Mouse (Mus musculus) limb, embryonic 12.5 days (tissue): ENCODE measurements at regions not wholly inside any gene's neighbourhood (a gene's known extent, or its start where the extent isn't known, plus 50 kb on each side); places are given as distances from the start of the nearest gene placed in this dataset.
A peak's percentile ranks its signal among the peaks of the same experiment; 100 is the strongest.
"Not testable (repeated sequence)": the region's sequence is repeated elsewhere in the genome, so short reads cannot be mapped to it uniquely, and the experiment has no call there.

Experiments used
- ATAC-seq: fragments of 200-750 bp; cut with Nextera tagmentation; 2 replicates; pipeline ENCODE4 v1.8.0; 2017; ENCODE audit warnings: low read depth, moderate TSS enrichment; ENCODE audit not compliant: insufficient number of reproducible peaks, insufficient read depth, low FRiP score, low TSS enrichment
- H3K27ac ChIP-seq: fragments of 300-500 bp; sonication (generic); 2 replicates; pipeline ENCODE4 v1.5.1; 2016; ENCODE audit warnings: mild to moderate bottlenecking, moderate library complexity
- H3K27me3 ChIP-seq: fragments of 300-500 bp; sonication (generic); 2 replicates; pipeline ENCODE4 v1.6.1; 2016; ENCODE audit warnings: mild to moderate bottlenecking, moderate library complexity
- H3K36me3 ChIP-seq: fragments of 300-500 bp; sonication (generic); 2 replicates; pipeline ENCODE4 v1.6.1; 2016; ENCODE audit warnings: mild to moderate bottlenecking, moderate library complexity
- H3K4me1 ChIP-seq: fragments of 300-500 bp; sonication (generic); replicated peaks from 2 replicates; pipeline ENCODE4 v1.6.1; 2016
- H3K4me2 ChIP-seq: fragments of 300-500 bp; sonication (generic); 2 replicates; pipeline ENCODE4 v1.6.1; 2016; ENCODE audit warnings: mild to moderate bottlenecking, moderate library complexity
- H3K4me3 ChIP-seq: fragments of 300-500 bp; sonication (generic); replicated peaks from 2 replicates; pipeline ENCODE4 v1.5.1; 2016; ENCODE audit warnings: mild to moderate bottlenecking
- H3K9ac ChIP-seq: fragments of 300-500 bp; sonication (generic); replicated peaks from 2 replicates; pipeline ENCODE4 v1.6.1; 2016; ENCODE audit warnings: mild to moderate bottlenecking, moderate library complexity
- H3K9me3 ChIP-seq: fragments of 300-500 bp; sonication (generic); 2 replicates; pipeline ENCODE4 v1.6.1; 2016; ENCODE audit warnings: mild to moderate bottlenecking, moderate library complexity
- WGBS: fragments of 180-500 bp; shearing (Covaris S2); methylation state at CpG from one replicate; pipeline ENCODE4 v1.1.7; 2016; 5-methylcytosine and 5-hydroxymethylcytosine counted together

DNA sequence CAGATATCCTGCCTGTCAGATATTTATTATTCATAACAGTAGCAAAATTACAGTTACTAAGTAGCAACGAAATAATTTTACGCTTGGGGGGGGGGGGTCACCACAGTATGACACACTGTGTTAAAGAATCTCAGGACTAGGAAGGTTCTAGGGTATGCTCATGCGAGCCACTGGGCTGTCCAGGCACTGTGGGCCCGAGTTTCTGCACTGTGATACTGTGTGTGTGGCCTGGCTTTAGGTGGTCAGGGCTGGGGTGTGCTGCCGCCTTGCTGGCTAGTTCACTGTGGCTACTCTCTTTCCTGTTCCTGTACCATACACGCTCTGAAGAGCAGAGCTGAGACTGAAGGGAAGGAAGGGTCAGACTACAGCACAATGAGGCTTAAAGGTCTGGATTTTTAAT is 116.3 kb downstream of the Pmp22 start:
- Histone ChIP-seq H3K27ac (no peak overlapping the region), H3K9ac (no peak overlapping the region), H3K9me3 (no peaks in the 10 kb centered on the region), H3K4me1 (peaks cover 23% of the 10 kb centered on the region), H3K27me3 (0 out of 2 replicates have a peak, but pooled peaks cover 5% of the 10 kb centered on the region), H3K4me3 (no peak overlapping the region), H3K36me3 (no peaks in the 10 kb centered on the region), H3K4me2 (no peak overlapping the region)
- peak; percentile 42; the same call in 1 of the 2 replicates for ATAC-seq
- WGBS = 66% methylated on average over 6 of the region's 6 CpGs

DNA sequence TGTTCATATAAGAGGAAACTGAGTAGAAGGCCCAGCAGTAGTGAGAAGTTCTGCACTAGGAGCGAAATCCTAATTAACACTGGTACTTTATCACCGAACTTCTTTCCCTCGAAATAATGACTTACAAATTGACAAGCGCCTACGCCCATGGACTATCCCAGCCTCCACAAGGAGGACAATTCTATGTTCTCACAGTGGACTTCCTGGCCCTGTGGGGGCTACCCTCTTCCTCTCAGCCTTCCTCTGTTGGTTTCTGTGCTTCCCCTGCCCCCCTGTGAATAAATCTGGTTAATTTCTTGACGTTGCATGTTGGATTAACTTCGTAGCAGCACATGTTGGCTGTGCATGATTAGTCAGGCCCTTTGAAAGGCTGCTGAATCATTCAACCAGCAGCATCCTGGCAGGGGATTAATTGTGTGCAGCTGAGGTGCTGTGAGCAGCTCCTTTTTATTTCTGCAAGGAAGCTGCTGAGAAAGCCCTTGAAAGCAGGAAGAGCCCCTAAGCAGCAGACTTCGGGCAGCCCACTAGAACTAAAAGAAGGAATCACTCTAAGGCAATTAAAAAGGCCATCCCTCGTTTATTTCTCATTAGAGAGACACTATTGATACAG is 117.4 kb downstream of the Pmp22 start:
- no peak overlapping the region for H3K4me3 ChIP-seq
- no peak for ATAC-seq
- H3K9ac ChIP-seq = no peak overlapping the region

DNA sequence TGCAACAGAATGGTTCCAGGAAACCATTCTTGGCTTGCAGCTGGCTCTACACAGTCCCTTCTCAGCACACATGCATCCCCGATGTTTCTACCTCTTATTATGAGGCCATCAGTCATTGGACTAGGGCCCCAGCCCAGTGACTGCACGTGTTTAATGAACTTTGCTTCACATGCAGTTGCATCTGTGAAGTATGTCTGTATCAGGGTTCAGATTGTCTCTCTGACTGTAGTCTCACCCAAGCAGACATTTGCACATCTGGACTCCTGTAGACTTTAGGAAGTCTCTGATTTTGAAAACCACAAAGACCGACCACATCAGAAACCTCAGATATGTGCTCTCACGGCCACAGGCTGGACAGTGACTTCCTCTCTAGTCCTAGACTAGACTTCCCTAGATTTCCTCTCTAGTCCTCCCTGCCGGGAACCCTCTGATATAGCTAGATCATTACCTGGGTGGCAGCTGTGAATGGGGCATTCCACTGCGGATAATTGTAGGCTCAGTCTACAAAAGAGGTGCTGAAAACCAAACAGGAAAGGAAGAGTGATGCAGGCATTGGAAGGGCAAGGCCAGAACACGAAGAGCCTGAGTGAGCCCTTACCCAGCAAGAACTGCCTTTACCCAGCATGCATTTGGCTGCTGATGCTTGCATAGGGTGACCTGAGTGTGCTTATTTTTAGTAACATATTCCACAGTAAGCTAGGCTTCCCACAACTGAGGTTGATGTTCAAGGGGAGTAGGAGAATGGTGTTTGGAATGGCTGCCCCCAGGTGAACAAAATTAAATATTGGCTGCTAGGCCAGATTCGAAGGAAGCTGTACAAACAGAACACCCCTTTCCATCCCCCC is 123.5 kb downstream of the Pmp22 start:
- Histone ChIP-seq H3K4me2 (no peak overlapping the region), H3K27me3 (peaks cover 2% of the 10 kb centered on the region; the same call in 1 of the 2 replicates), H3K9me3 (no peaks in the 10 kb centered on the region), H3K27ac (peak overlapping the region; percentile 82), H3K9ac (no peak overlapping the region), H3K4me1 (peaks cover 41% of the 10 kb centered on the region), H3K36me3 (no peaks in the 10 kb centered on the region), H3K4me3 (no peak overlapping the region)
- 42% methylated on average over 8 of the region's 8 CpGs for WGBS
- no peak for ATAC-seq

More for the DNA sequence above, 117.4 kb downstream of the Pmp22 start:
- Histone ChIP-seq H3K9me3 (no peaks in the 10 kb centered on the region), H3K4me1 (peaks cover 30% of the 10 kb centered on the region), H3K36me3 (no peaks in the 10 kb centered on the region), H3K27me3 (0 out of 2 replicates have a peak, but pooled peaks cover 5% of the 10 kb centered on the region), H3K4me2 (no peak overlapping the region), H3K27ac (no peak overlapping the region)
- 31% methylated on average over 9 of the region's 9 CpGs for WGBS

DNA sequence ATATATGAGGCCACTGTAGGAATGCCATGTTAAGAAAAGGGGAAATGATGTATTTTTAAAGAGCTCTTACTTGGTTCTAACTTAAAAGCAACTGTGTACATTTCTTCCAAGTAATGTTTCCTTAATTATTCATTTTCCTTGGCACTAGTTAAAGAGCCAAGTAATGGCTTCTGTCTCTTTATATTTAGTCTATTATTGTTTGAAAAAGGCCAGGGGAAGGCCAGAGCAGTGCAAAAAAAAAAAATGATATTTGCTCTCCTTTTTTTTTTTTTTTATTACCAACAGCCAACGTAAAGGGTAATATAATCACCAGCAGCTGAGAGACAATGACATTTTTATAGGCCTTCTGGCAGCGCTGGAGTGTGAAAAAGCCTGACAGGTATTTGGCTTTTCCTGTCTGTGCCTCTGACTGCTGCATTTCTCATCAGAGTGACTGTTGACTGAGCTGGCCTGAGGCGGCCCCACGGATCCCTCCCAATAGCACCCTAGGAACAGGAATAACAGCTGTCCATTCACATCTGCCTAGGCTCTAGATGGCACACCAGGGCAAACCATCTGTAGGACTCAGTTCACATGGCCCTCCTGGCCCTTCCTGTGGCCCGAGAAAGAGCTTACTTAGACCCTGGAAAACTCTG is 124.3 kb downstream of the Pmp22 start:
- no peak overlapping the region for H3K4me3 ChIP-seq
- ATAC-seq = no peak; the same call in 1 of the 2 replicates
- peaks cover 41% of the 10 kb centered on the region for H3K4me1 ChIP-seq
- 2% methylated on average over 5 of the region's 5 CpGs for WGBS
- H3K9ac ChIP-seq = no peak overlapping the region
- H3K4me2 ChIP-seq = no peak overlapping the region
- H3K27ac ChIP-seq = peak overlapping the region; percentile 82
- peaks cover 2% of the 10 kb centered on the region; the same call in 1 of the 2 replicates for H3K27me3 ChIP-seq
- no peaks in the 10 kb centered on the region for H3K36me3 ChIP-seq
- no peaks in the 10 kb centered on the region for H3K9me3 ChIP-seq

DNA sequence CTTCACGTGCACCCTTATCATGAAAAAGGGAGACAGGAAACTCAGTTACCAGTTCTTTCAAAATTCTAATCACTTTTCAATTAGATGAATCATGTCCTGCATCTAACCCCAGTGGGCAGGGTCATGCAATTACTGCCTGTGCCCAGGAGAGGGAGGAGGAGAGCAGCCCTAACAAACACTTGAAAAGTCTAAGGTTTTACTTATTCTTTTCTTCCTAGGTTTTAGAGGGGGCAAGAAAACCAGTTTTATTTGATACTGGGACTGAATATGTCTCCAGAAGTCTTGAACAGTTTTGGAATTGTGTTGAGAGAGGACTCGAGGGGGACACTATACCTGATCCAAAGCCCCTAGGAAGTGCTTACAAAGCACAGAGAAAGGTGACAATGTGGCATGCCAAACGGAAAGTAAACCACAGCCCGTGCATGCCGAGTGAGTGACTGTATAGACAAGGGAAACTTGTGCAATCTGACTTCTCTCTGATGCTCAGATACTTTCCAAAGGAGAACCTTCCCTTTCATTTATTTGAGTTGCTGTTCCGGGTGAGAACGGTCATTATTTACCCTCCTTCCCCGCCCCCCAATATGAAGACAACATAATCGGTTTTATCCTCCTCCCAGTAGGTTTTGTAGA is 135.8 kb downstream of the Pmp22 start:
- H3K4me1 ChIP-seq = 0 out of 2 replicates have a peak, but pooled peaks cover 3% of the 10 kb centered on the region
- no peak overlapping the region for H3K9ac ChIP-seq
- no peaks in the 10 kb centered on the region for H3K36me3 ChIP-seq
- peaks cover 7% of the 10 kb centered on the region; the same call in 1 of the 2 replicates for H3K27me3 ChIP-seq
- no peak overlapping the region for H3K27ac ChIP-seq
- H3K9me3 ChIP-seq = no peaks in the 10 kb centered on the region
- 55% methylated on average over 9 of the region's 9 CpGs for WGBS
- 0 out of 2 replicates have a peak overlapping the region, but pooled peaks have one; percentile 20 for H3K4me2 ChIP-seq
- H3K4me3 ChIP-seq = no peak overlapping the region
- no peak for ATAC-seq

DNA sequence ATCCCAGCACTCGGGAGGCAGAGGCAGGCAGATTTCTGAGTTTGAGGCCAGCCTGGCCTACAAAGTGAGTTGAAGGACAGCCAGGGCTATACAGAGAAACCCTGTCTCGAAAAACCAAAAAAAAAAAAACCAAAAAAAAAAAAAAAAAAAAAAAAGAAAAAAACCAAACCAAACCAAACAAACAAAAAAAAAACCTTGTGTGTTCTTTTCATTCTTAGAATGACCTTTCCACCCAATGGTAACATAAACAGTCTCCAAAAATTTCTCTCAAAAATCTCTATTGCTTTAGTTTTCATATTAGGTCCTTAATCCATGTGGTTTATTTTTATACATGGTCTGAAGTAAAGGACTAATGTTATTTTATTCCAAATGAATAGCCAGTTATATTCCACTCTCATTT is 137.5 kb downstream of the Pmp22 start:
- not testable (repeated sequence) for H3K9ac ChIP-seq, H3K4me2 ChIP-seq, H3K4me1 ChIP-seq, H3K9me3 ChIP-seq, H3K4me3 ChIP-seq, H3K36me3 ChIP-seq, H3K27ac ChIP-seq, ATAC-seq, H3K27me3 ChIP-seq
- 70% methylated on average over 2 of the region's 2 CpGs for WGBS

DNA sequence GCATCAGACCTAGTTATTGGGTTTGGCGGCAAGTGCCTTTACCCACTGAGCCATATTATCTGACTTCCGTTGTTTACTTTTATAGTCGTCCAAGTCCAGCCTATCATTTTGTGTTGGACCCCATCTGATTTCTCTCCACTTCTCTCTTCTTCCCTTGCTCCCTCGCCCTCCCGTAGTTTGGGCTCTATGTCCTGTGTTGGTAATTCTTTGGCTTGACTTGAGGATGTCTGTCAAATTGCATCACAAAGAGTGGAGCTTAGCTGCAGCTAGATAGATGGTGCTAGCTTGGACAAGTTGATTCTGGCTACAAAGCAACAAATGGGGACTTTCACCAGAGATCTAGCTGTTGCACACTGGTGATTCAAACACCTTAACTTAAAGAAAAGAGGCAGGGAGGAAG is 147.9 kb downstream of the Pmp22 start:
- Histone ChIP-seq H3K4me1 (peaks cover 2% of the 10 kb centered on the region; the same call in 1 of the 2 replicates), H3K36me3 (no peaks in the 10 kb centered on the region), H3K27me3 (no peaks in the 10 kb centered on the region), H3K4me3 (no peak overlapping the region), H3K9me3 (peaks cover 4% of the 10 kb centered on the region; the same call in 1 of the 2 replicates), H3K4me2 (no peak overlapping the region), H3K27ac (no peak overlapping the region), H3K9ac (no peak overlapping the region)
- ATAC-seq = no peak
- WGBS = 84% methylated on average over 5 of the region's 5 CpGs

DNA sequence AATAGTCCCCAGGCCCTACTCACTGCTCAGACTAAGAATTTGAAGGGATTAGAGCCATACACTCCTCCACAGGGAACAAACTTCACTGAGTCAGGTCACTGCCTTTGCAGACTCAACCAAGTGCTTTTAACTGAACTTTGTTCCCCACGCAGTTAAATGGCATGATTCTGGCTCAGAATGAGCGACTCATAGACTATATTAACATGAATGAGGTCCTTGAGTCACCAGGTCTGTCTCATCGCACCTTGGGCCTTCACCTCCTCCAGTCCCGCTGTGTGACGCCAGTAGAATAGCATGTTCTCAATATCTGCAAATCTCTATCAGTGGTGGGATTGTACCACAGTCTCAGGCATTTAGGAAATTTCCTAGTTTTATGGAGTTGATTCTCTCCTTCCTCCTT is 153.1 kb downstream of the Pmp22 start:
- no peak overlapping the region for H3K27ac ChIP-seq
- H3K9ac ChIP-seq = no peak overlapping the region
- peaks cover 4% of the 10 kb centered on the region; the same call in 1 of the 2 replicates for H3K9me3 ChIP-seq
- no peak for ATAC-seq
- no peak overlapping the region for H3K4me3 ChIP-seq
- WGBS = 92% methylated on average over 5 of the region's 5 CpGs
- H3K4me1 ChIP-seq = no peaks in the 10 kb centered on the region
- H3K4me2 ChIP-seq = no peak overlapping the region
- 0 out of 2 replicates have a peak, but pooled peaks cover 3% of the 10 kb centered on the region for H3K27me3 ChIP-seq
- H3K36me3 ChIP-seq = no peaks in the 10 kb centered on the region

DNA sequence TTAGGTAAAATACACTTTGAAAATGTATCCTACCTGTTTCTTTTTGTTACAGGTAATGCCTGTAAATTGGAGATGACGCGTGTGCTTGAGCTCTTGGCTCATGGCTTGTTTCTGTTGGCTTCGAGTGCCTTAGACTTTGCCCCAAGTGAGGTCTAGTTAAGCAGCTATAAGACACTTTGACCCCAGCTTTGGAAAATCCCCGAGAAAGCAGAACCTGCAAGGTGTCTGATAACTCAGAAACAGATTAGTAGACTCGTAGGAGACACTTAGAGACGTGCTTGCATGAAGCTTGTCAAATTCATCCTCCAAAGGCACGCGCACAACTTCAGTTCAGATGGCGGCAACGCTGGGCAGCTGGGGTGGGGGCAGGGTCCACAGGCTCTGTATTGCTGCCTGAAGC is 153.8 kb downstream of the Pmp22 start:
- no peak overlapping the region for H3K4me2 ChIP-seq
- H3K36me3 ChIP-seq = no peaks in the 10 kb centered on the region
- 88% methylated on average over 10 of the region's 10 CpGs for WGBS
- 0 out of 2 replicates have a peak, but pooled peaks cover 3% of the 10 kb centered on the region for H3K27me3 ChIP-seq
- no peak overlapping the region for H3K27ac ChIP-seq
- H3K9me3 ChIP-seq = peaks cover 4% of the 10 kb centered on the region; the same call in 1 of the 2 replicates
- ATAC-seq = no peak
- no peak overlapping the region for H3K4me3 ChIP-seq
- 0 out of 2 replicates have a peak, but pooled peaks cover under 1% of the 10 kb centered on the region for H3K4me1 ChIP-seq
- no peak overlapping the region for H3K9ac ChIP-seq

DNA sequence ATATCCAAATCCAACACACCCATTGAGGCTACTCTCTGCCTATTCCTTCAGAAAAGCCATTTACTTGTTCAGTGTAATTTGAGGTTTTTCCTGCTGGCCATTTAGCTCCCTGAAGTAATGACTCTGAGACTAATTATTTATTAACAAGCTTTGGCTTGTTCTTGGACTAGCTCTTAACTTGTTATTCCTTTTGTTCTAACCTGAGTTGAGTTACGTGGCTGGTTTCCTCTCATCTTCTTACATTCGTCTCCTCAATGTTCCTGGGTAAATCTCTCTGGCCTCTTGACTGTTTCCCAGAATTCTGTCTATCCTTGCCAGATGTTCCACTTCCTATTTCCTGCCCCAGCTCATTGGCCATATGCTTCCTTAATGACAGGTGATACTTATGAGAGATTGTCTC is 157.2 kb downstream of the Pmp22 start:
- Histone ChIP-seq H3K27ac (no peak overlapping the region), H3K27me3 (peaks cover 6% of the 10 kb centered on the region; the same call in 1 of the 2 replicates), H3K4me2 (no peak overlapping the region), H3K4me3 (no peak overlapping the region), H3K9ac (no peak overlapping the region), H3K4me1 (0 out of 2 replicates have a peak, but pooled peaks cover 4% of the 10 kb centered on the region), H3K36me3 (no peaks in the 10 kb centered on the region), H3K9me3 (no peaks in the 10 kb centered on the region)
- 54% methylated on average over 2 of the region's 2 CpGs for WGBS
- no peak for ATAC-seq
